Mouse (Mus musculus): ENCODE data around the gene Srpk3. TPM values are rescaled to one million over a fixed set of nuclear protein-coding genes. Genes with fewer than 3 reads are reported as not detected.
A peak's percentile ranks its signal among the peaks of the same experiment; 100 is the strongest.
"Not testable (repeated sequence)": the region's sequence is repeated elsewhere in the genome, so short reads cannot be mapped to it uniquely, and the experiment has no call there.

The Srpk3 gene
- 117 and 120 TPM in 2 replicates for total RNA-seq (2017)

GRCm38 (mm10) chrX:73774168-73774760 is at the start of gene Srpk3:
TSS of gene Srpk3 (plus strand) at chrX:73774405.
- ATAC-seq (ENCODE audit: extremely low read depth, insufficient number of reproducible peaks, low FRiP score, poor library complexity, severe bottlenecking): peak; percentile 76; the same call in 1 of the 2 replicates

- no peak for ATAC-seq (ENCODE audit: extremely low read depth, insufficient number of reproducible peaks, low FRiP score, poor library complexity, severe bottlenecking)
Measured at GRCm38 (mm10) chrX:73730908-73731307, 43.3 kb upstream of the Srpk3 start.

DNA sequence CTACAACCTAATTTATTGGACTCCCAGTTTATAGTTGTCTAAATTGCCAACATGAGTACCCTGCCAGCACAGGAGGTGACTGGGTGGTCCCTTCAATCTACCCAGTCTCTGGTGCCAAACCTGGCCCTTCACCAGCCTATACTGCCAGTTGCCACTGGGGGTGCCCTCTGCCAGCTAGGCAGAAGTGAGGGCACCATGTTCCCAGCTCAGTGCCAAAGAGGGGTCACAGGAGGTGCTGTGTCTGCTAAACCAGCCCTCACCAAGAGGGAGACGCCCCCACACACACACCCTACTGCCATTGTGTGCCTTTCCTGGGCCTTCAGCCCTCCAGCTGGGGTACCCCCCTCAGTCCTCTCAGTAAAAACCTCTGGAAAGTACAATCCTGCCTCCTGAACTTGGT is 36.0 kb upstream of the Srpk3 start:
- ATAC-seq (ENCODE audit: extremely low read depth, insufficient number of reproducible peaks, low FRiP score, poor library complexity, severe bottlenecking): no peak

GRCm38 (mm10) chrX:73739151-73739550 is 35.1 kb upstream of the Srpk3 start:
- ATAC-seq (ENCODE audit: extremely low read depth, insufficient number of reproducible peaks, low FRiP score, poor library complexity, severe bottlenecking): no peak

- not testable (repeated sequence) for ATAC-seq (ENCODE audit: extremely low read depth, insufficient number of reproducible peaks, low FRiP score, poor library complexity, severe bottlenecking)
Measured at GRCm38 (mm10) chrX:73739841-73740240, 34.4 kb upstream of the Srpk3 start.

DNA sequence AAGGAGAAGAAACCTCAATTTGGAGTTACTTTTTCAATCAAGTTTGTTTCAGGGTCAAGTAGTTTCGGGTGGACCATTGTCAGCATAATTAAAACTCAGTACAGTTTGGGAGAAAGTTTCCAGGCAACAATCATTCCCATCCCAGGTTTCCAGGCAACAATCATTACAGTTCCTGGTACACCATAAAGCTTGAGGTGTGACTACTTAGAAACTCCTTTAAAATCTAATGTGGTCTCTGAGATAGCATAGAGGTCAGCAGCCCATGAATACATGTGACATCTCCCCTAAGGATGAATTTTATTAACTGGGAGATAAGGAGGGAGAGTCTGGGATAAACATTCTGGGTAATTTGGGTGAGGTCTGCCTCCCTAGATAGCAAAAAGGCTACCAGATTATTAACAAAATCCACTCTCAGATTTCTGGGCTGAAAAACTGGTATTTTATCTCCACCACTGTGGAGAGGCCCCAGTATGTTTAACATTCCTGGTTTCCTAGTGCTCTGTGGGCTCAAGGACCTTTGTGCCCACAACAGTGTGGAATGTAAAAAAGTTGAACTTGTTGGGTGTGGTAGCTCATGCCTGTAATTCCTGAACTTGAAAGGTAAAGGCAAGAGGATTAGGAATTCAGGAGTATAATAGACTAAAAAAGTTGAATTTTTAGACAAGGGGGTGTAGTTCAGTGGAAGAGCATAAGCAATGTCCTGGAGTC is 29.3 kb upstream of the Srpk3 start:
- ATAC-seq (ENCODE audit: extremely low read depth, insufficient number of reproducible peaks, low FRiP score, poor library complexity, severe bottlenecking): no peak

- ATAC-seq (ENCODE audit: extremely low read depth, insufficient number of reproducible peaks, low FRiP score, poor library complexity, severe bottlenecking): no peak
Measured at GRCm38 (mm10) chrX:73748977-73749376, 25.2 kb upstream of the Srpk3 start.

DNA sequence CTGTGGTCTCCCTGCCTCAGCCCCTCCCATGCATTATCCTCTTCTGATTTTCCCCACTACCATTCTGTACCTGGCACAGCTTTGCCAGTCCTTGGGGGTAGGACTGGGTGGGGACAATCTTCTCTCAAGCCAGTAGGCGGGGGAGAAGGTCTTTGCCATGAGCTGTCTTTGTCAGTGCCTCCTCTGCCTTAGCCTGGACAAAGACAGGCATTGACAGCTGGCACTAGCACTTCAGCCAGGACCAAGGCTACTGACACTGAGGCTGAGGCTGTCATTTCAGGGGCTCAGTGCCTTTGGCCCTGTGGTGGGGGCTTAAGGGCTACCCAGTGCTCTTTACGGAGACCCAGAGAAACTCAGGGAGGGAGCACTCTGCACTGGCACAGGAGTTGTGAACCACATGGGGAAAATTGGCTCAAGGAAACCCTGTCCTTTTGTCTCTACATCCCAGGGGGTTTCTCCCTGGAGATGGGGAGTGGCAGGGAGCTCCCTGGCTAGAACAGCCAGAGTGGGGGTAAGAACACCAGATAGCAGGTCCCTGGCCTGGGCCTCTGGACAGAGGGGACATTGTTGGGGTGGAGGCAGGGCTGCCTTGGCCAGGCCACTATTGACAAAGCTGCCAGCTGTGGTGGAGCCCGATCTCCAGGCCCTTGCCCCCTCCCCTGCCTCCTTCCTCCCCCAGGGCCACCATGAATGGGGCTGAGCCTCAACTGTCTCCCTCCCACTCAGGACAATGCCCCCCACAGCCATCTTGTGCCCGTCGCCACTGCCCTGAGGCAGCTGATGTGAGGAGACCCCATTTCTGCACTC is 17.7 kb upstream of the Srpk3 start, which contains the start of gene Plxnb3:
TSS of gene Plxnb3 (plus strand) at position 757 of the 807 bp plus-strand sequence.
- no peak for ATAC-seq (ENCODE audit: extremely low read depth, insufficient number of reproducible peaks, low FRiP score, poor library complexity, severe bottlenecking)

DNA sequence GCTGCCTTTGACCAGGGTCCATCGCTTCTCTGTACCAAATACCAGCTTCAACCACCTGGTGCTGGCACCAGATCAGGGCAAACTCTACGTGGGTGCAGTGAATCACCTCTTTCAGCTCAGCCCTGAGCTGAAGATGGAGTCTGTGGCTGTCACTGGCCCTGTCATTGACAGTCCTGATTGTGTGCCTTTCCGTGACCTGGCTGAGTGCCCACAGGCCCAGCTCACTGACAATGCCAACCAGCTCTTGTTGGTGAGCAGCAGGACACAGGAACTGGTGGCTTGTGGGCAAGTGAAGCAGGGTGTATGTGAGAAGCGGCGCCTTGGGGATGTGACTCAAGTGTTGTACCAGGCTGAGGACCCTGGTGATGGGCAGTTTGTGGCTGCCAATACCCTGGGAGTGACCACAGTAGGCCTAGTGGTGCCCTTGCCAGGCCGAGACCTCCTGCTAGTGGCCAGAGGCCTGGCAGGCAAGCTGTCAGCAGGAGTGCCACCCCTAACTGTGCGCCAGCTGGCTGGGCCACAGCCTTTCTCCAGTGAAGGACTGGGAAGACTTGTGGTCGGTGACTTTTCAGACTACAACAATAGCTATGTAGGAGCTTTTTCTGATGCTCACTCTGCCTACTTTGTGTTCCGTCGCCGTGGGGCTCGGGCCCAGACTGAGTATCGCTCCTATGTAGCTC is 15.5 kb upstream of the Srpk3 start:
- no peak for ATAC-seq (ENCODE audit: extremely low read depth, insufficient number of reproducible peaks, low FRiP score, poor library complexity, severe bottlenecking)

DNA sequence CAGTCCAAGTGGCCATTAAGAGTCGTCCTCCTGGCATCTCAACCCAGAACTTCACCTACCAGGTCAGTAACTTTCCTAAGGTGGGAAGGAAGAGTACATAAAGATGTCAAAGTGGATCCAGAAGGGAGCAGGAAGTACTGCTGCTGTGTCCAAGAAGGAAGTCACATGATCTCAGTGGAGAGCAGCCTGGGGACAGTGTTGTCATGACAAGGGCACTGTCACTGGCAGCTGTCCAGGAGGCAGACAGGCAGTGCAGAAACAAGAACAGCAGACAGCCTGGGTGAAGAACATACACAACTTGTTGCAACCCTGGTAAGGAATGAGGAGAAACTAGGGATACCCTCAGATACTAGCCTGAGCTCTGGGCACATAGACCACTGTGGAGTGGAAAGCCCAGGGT is 8.9 kb upstream of the Srpk3 start:
- ATAC-seq (ENCODE audit: extremely low read depth, insufficient number of reproducible peaks, low FRiP score, poor library complexity, severe bottlenecking): 0 out of 2 replicates have a peak, but pooled peaks have one; percentile 24

DNA sequence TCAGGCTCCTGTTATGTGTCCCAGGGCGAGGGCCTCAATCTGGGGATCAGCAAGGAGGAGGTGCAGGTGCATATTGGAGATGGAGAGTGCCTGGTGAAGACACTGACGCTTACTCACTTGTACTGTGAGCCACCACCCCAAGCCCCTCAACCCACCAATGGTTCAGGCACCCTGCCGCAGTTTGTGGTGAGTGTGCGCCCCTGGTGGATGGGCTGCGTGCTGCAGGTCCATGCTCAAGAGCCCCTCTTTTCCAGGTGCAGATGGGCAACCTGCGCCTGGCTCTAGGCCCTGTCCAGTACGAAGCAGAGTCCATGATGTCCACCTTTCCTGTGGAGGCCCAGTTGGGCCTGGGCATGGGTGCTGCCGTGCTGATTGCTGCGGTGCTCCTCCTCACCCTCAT is 6.9 kb upstream of the Srpk3 start:
- no peak for ATAC-seq (ENCODE audit: extremely low read depth, insufficient number of reproducible peaks, low FRiP score, poor library complexity, severe bottlenecking)

GRCm38 (mm10) chrX:73774802-73775483 is 738 bp downstream of the Srpk3 start:
- ATAC-seq (ENCODE audit: extremely low read depth, insufficient number of reproducible peaks, low FRiP score, poor library complexity, severe bottlenecking): no peak

DNA sequence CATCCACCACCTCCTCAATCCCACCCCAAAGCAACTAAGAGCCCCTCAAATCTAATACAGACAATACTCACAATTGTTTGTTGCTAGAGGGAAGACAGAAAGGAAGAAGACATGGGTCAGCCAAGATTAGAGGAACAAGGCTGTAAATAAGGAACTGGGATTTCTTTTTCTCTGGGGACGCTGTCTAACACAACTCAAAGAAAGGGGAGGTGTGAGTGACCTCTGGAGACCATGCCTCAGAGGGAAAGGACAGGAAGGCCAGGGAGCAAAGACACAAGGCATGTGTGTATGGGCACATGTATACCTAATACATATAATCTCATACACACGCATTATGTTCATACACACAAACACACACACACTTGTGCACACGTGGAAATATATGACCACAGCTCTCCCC is 8.0 kb downstream of the Srpk3 start:
- no peak for ATAC-seq (ENCODE audit: extremely low read depth, insufficient number of reproducible peaks, low FRiP score, poor library complexity, severe bottlenecking)

DNA sequence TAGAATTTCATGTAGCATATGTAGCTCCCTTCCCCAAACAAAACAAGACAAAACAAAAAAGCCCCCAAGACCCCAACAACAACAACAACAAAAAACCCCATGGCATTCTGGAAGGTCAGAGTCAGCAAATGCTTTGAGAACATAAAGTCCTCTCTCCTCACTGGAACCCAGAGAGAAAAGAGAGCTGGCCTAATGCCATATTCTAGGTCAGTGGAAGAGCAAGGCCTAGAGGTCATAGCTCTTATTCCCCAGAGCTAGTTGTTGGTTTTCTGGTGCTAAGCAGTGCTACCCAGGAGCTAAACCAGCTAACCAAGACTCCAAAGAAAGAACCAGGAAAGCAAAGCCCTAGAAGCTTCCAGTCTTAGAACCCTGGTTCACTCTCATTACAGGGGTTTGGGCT is 11.5 kb downstream of the Srpk3 start:
- ATAC-seq (ENCODE audit: extremely low read depth, insufficient number of reproducible peaks, low FRiP score, poor library complexity, severe bottlenecking): no peak

DNA sequence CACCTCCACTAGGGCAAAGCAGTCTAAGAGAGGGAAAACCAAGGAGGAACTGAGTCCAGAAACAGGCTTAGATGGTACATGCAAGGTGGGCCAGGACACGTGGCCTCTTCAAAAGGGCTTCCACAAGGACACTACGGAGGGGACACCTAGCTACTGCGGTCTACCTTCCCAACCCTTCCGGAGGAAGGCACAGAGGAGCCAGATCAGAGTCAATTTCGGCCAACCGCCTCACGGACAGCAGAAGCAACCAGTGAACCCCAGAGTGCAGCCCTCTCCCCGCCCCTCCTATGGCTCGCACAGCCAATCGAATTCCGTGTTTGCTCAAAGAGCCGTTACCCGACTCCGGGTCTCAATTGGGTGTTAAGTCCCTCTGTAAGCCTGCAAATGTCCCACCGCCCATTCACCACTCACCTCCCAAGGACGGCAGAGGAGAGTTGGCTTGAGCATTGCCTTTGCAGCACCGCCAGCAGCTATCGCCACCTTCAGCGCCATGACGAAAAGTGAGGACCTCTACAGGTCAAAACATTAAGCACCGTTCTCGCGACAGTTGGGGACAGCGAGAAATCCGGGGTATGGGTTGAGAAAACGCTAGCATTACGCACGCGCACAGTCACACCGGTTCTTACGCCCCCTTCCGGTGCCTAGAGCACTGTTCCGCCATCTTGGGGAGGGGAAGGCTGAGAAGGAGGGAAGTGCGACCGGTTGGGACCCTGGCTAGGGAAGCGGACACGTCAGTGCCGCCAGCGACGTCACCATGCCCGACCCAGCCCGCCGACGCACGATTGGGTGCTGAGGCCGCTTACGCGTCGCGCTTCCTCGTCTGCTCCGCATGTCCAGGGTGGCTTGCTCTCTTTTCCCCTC is 12.4 kb downstream of the Srpk3 start, which contains the start of the genes Idh3g and Ssr4:
TSS of gene Idh3g (minus strand) at position 534 of the 861 bp plus-strand sequence.
TSS of gene Ssr4 (plus strand) at position 665 of the 861 bp plus-strand sequence.
- ATAC-seq (ENCODE audit: extremely low read depth, insufficient number of reproducible peaks, low FRiP score, poor library complexity, severe bottlenecking): peak; percentile 96

GRCm38 (mm10) chrX:73787225-73787558 is 13.0 kb downstream of the Srpk3 start:
- ATAC-seq (ENCODE audit: extremely low read depth, insufficient number of reproducible peaks, low FRiP score, poor library complexity, severe bottlenecking): no peak

- no peak for ATAC-seq (ENCODE audit: extremely low read depth, insufficient number of reproducible peaks, low FRiP score, poor library complexity, severe bottlenecking)
Measured at GRCm38 (mm10) chrX:73788501-73788900, 14.3 kb downstream of the Srpk3 start.

GRCm38 (mm10) chrX:73793039-73793438 is 18.8 kb downstream of the Srpk3 start:
- ATAC-seq (ENCODE audit: extremely low read depth, insufficient number of reproducible peaks, low FRiP score, poor library complexity, severe bottlenecking): no peak
